Mouse (Mus musculus) regulatory T cell (primary cell): ENCODE measurements around the gene Ralbp1.

Experiments
- in situ Hi-C: fragments of 300-600 bp; cut with MboI, MseI; formaldehyde crosslinking; loops from one replicate; pipeline ENCODE4 v1.15.1; 2025; ENCODE audit warnings: high pct_unique_total_duplicates

Gene Ralbp1

DNA sequence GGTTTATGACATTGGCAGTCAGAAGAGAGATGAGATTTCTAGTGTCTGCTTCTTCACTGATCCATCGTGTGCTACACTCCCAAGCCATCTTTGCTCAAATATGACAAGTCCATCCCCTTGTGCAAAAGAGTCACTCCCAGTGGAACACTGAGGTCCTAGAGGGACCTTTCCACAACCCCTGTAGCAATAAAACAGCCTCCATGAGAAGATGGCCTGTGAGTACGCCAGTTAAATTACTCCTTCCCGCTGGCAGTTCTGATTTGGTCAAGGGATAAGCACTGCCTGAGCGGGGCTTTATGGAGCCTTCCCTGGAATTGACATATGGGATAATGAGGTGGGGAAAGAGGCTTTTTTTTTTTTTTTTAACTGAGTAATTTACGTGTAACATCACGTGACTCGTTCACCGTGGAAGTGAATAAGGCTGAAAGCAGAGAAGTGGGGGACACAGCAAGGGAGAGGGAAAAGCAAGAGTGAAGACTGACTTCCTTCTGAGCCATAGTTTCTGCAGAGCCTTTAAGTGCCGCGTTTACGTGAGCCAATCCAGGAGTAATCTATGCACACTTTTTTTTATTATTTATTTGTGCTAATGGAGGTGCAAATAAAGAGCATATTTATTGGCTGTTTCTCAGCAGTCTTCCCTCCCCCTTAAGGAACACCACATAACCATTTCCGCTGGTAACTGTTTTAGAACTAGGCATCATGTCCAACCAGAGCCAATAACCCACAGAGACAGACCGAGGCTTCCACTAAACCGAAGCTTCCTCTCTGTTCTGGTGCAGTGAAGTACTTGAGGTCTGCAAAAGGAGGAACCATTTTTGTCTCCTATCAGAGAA lies at the start of gene Ralbp1:
Gene Ralbp1 (minus strand): TSS at position 102 of the 833 bp plus-strand sequence.
- in situ Hi-C loops = no loop called here

- in situ Hi-C loops = no loop called here
Observed at GRCm38 (mm10) chr17:65933741-65934140, 48.1 kb upstream of the Ralbp1 start.

DNA sequence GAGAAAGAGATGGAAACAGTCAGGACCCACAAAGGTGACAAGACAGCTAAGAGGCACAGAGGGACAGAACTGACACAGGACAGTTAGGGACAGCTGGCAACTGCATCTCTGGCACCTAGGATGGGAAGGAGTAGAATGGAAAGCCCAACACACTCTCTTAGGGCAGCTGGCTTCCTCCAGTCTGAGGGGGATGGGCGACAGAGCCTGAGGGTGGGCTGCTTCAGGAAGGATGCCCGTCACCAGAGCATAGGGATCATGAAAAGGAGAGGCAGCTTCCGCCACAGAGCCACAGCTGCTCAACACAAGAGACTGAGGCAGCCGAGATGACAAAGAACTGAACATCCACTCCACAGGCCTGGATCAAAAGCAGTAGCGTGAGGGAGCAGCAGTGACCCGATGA lies 45.9 kb upstream of the Ralbp1 start:
- in situ Hi-C loops = no loop called here

GRCm38 (mm10) chr17:65930960-65931359 lies 45.4 kb upstream of the Ralbp1 start:
- in situ Hi-C loops = no loop called here

DNA sequence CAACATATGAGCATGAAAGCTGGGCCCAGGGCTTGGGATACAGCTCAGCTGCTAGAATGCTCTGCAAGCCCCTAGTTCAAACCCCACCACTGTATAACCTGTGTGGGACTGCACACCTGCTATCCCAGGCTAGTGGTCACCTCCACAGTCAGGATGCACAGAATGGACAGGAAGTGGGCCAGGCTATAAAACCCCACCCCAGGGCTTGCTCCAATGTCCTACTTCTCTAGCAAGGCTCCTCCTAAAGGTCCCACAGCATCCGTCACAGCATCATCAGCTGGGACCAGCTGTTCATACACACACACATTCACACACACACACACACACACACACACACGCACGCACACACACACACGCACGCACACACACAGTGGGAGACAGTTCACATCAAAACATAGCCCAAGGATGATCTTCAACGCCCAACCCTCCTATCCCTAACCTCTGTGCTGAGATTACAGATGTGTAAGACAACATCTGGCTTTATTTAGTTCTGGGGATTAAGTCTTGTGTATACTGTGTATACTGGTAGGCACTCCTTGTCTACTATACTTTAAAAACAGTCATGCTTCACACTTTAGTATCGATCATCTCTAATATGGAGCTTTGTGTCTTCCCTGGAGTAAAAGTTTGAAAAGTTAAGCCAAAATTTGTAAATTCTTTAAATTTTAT lies 44.7 kb upstream of the Ralbp1 start:
- in situ Hi-C loops = no loop called here

DNA sequence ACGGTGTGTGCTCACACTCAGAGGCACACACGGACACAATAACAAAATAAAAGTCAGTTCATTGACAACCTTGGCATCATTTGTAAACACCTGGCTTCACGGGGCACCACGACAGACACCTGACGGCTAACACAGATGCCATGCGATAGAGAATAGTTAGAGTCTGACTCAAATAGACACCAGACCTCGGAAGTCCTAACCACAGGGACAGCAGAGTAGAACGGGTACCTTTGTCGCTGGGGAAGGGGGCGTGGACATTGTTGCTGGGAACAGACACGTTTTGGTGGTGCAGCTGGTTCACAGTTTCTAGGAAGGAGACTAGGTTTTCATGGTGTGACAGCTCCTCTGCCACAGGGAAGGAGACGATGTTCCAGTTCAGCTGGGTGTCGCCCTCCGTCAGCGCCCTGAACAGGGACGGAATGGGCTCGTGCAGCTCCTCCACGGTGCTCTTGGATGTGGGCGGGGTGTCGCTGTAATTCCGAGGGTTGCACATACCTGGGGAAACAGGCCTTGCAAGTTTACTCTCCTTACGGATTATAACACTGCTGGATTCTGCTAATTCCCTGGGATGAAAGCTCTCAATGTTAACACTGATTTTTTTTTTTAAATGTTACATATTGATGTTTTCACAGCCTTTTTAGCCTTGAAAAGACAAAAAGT lies 43.9 kb upstream of the Ralbp1 start:
- in situ Hi-C loops = loop anchor here (10.0 kb wide), 1 partner anchor 565 kb away; no protein-coding TSS in a partner anchor

DNA sequence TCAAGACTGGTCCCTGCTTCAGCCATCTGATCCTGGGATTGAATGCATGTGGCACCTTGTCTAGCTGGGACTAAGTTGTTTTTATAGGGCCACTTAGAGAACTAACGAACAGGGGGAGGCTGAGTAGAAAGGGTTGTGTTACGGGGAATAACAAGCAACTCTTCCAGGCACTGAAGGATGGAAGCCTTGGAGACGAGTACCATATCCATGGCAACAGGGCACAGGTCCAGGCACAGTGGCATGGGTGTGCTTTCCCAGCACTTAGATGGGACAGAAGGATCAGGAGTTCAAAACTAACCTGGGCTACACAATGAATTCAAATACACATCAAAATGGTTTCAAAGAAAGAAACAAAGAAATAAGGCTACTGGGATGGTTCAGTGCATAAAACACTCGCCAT lies 41.5 kb upstream of the Ralbp1 start:
- in situ Hi-C loops = loop anchor here (10.0 kb wide), 1 partner anchor 568 kb away; no protein-coding TSS in a partner anchor

DNA sequence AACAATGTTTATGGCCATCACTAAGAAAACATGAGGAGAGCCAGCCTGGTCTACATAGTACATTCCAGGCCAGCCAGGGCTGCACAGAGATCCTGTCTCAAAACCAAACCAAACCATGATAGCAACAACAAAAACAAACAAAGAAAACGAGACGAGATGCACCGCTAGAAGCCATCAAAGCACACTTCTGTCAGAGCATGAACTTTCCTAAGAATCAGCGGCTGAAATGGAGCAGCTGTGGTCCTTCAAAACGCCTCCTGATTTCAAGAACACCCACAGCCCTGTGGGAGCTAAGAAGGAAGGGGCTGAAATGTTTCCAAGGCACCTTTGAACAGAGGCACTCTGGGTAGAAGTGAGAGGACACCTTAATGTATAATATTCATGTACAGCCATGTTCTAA lies 38.6 kb upstream of the Ralbp1 start:
- in situ Hi-C loops = loop anchor here (10.0 kb wide), 1 partner anchor 571 kb away; no protein-coding TSS in a partner anchor

DNA sequence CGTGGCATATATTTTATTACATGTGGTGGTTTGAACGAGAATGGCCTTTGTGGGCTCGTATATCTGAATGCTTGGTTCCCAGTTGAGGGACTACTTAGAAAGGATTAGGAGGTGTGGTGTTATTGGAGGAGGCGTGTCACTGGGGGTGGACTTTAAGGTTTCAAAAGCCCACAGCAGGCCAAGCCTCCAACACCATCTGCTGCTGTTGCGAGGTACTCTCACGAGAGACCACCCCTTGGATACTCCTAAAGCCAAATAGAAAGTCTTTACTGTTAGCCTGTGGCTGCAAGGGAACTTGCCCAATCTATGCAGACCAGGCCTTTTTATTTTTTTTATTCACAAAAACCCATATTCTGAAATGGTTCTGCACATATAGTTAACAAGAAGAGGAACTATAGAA lies 36.4 kb upstream of the Ralbp1 start:
- in situ Hi-C loops = loop anchor here (10.0 kb wide), 1 partner anchor 573 kb away; no protein-coding TSS in a partner anchor

- in situ Hi-C loops = no loop called here
Observed at GRCm38 (mm10) chr17:65919235-65919634, 33.6 kb upstream of the Ralbp1 start.

DNA sequence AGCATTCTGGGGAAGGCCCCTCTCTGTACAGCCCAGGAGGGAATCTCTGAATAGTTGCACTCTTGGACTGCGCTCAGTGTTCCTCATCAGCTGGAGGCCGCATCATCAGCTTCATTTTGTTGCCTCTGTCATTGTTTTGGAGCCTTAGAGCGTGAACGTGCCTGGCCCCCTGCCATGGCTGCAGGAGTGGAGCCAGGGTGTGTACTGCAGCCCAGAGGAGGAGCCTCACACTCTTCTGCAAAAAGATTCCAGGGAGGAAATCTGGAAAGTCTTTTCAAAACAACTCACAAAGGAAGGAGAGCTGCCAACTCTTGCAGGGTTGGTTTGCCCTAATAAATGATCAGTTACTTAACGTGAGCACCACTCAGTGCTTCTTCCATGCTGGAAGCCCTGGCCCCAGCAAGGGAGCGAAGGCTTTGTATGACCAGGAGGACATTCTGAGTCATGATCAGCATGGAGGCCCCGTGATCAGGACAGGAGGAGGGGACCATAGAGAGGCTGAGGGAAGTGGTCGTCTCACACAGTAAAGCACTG lies 30.6 kb upstream of the Ralbp1 start:
- in situ Hi-C loops = no loop called here

DNA sequence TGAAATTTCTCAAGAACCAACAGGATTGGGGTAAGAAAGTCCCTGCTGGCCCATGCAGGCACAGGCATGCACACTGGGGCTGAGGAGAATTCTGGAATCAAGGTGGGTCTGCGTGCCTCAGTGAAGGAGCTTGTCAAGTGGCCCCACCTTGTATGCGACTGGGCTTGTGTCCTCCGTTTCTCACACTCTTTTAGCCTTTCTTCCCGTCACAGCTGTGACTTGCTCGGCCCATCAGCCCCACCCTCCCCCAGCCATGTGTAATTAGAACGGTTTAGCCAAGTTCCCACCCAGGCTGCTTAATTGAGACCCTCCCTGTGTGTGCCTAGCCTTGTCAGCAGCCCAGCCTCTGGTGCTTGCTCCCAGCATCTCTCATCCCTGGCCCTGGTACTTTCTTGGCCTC lies 28.5 kb upstream of the Ralbp1 start:
- in situ Hi-C loops = no loop called here

DNA sequence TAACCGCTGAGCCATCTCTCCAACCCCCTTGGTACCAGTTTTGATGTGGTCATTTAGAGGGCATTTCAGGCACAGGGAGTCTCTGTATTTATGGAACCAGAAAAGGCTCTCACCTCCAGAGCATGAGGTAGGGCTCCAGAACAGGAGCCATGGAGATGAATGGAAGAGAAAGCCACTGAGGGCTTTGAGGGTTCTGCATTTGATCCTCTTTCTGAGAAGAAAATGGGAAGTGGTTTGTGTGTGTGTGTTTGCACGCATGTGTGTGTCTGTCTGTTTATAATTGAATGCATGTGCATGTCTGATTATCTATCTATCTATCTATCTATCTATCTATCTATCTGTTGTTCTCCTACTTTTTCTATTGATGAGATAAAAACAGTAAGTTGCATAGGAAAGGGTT lies 26.6 kb upstream of the Ralbp1 start:
- in situ Hi-C loops = no loop called here

DNA sequence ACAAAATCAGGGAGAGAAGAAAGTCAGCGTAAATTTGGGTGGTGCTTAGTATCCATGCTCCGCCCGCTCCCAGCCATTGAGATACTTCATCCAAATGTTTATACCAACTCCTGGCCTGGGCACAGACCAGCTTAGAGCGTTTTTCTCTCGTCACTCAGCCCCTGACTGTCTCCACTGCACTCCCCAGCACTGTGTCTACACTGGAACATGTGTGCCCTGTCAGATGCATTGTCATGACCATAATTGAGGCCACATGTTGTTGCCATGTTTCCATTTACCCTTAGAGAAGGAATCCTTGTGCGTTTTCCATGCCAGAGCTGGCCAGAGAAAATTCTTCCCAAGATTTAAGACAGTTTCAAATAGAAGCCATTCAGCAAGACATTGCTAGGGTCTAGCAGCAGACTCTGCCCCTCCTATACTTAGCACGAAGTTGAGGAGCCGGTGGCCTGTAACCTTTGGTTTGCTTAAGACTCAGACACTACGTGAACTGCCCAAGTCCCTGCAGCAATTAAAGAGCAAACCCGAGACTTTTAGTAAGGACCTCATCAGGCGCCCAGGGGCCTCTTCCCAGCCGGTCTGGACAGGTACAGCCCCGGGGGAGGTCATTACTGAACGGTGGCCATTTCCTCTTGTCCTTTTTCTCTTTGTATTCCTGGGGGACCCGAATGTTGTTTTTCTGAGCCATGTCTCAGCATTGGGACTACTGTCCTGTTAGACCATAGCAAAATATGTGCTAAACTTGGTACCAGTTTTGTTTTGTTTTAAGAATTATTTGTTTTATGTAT lies 25.9 kb upstream of the Ralbp1 start:
- in situ Hi-C loops = no loop called here

GRCm38 (mm10) chr17:65908270-65908669 lies 22.7 kb upstream of the Ralbp1 start:
- in situ Hi-C loops = no loop called here

- in situ Hi-C loops = no loop called here
Observed at GRCm38 (mm10) chr17:65906895-65907401, 21.4 kb upstream of the Ralbp1 start.

GRCm38 (mm10) chr17:65906313-65906894 lies 20.8 kb upstream of the Ralbp1 start:
- in situ Hi-C loops = no loop called here

DNA sequence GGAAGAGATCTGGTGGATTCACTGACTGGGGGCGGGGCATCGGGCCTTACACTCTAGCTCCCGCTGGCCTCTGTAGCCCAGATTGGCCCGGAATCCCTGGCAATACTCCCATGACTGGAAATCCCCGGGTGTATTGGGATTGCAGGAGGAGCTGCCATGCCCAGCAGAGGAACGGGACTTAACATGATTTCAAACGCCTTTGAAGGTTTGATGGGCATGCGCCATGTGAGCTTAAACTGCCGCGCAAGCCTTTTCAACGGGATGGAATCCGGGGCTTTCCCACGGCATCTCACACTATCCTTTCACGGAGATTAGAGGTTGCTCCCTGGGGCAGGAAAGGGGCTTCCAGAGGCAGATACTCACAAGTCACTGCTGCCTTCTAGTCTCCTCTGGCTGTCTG lies 19.6 kb upstream of the Ralbp1 start:
- in situ Hi-C loops = no loop called here

DNA sequence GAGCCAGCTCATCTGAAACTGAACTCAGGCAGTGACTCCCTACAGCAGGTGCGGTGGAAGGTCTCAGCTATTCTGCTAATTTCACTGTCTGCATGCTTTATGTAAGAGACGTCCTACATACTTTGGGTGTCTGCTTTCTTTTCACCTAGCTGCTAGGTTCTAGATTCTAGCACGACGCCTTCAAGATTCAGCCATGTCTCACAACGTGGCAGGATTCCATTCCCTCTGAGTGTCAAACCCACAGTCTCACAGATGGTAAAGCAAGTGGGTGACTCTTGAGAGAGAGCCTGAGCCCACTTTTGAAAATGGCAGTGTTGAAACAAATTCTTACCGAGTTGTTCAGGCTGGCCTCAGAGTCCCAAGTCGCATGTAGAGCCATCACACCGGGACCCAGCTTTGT lies 18.2 kb upstream of the Ralbp1 start:
- in situ Hi-C loops = no loop called here

GRCm38 (mm10) chr17:65903011-65903410 lies 17.4 kb upstream of the Ralbp1 start:
- in situ Hi-C loops = no loop called here

GRCm38 (mm10) chr17:65902281-65902680 lies 16.7 kb upstream of the Ralbp1 start:
- in situ Hi-C loops = no loop called here
